Mouse (Mus musculus) urinary bladder, postnatal 10 days (tissue): ENCODE results near the gene Cd40lg.

ENCODE experiments used
- DNase-seq: peaks from one replicate; pipeline ENCODE4 v3.0.0; 2022; ENCODE audit warnings: low spot score

The Cd40lg gene

GRCm38 (mm10) chrX:57263515-57263914, 51.6 kb downstream of the Cd40lg start:
- DNase-seq = no peak
